Mouse (Mus musculus) heart, postnatal 10 days (tissue): ENCODE data around the gene Olfr1276. TPM values are rescaled to one million over a fixed set of nuclear protein-coding genes. Genes with fewer than 3 reads are reported as not detected.

Experiments used
- DNase-seq, 2 experiments: peaks; one replicate each; pipeline ENCODE4 v3.0.0; 2021
- intact Hi-C: fragments of 180-260 bp; cut with DNase I; formaldehyde crosslinking; loops from one replicate; pipeline ENCODE4 v1.15.1; 2025
- total RNA-seq, 2 experiments: library from RNA; stranded (reverse); gene quantifications; 2 replicates each; pipeline ENCODE4 v1.2.3; 2021

The Olfr1276 gene
- total RNA-seq: not detected

DNA sequence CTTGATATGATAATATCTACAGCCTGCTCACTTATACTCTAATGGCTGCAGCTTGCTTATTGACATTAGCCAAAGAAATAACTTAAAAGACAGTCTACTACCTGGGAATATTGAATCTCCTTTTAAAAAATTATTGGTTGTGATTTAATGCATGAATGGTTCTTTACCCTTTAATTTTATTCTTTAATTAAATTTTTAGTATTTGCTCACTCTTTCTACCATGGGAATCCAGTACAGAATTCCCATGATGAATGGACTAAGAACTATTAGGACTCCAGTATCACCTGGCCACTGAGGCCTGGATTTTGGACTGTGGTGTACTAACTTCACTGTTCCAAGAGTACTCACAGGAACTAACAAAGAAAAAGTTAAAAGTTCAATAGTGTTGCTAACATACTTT, at the start of gene Olfr1276:
Gene Olfr1276 (plus strand): TSS at position 301 of the 400 bp plus-strand sequence.
- intact Hi-C loops: no loop called here
- DNase-seq: no peak

DNA sequence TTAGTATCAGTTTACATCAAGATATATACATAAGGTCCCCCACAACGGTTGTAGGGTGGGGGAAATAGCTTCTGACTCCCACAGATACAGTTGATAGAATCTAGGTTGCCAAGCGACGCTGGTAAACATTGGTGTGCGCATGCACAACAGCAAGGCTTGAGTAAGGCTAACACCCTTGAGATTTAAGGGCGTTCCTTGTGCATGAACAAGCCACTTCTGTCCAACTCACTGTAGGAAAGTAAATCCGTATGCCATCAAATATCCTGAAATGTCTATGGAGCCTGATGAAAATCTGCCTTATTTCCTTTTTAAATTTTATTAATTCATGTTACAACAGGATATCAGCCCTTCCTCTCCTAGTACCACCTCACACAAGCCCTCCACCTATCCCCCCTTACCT, 24.8 kb upstream of the Olfr1276 start, which contains the start of gene 4930430A15Rik:
Gene 4930430A15Rik (minus strand): TSS at position 101 of the 400 bp plus-strand sequence.
- no peak for DNase-seq
- intact Hi-C loops: no loop called here

DNA sequence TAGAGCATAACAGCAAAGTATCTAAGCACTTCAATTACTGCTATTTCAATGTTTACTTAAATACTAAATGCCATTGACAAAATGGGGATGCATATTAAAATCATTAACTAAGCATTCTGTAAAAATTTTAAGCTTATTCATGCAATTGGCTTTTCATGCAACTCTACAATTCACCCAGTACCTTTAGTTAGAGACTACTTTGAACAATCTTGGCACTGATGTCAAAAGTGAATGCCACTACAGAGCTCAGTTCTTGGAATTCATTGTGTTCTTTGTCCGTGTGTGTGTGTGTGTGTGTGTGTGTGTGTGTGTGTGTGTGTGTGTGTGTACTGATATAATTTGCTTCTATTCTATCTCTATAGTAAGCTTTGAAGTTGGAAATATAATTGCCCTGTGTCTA, 19.1 kb upstream of the Olfr1276 start, which contains the start of gene Olfr1275:
Gene Olfr1275 (minus strand): TSS at position 101 of the 400 bp plus-strand sequence.
- intact Hi-C loops: no loop called here
- DNase-seq: no peak

DNA sequence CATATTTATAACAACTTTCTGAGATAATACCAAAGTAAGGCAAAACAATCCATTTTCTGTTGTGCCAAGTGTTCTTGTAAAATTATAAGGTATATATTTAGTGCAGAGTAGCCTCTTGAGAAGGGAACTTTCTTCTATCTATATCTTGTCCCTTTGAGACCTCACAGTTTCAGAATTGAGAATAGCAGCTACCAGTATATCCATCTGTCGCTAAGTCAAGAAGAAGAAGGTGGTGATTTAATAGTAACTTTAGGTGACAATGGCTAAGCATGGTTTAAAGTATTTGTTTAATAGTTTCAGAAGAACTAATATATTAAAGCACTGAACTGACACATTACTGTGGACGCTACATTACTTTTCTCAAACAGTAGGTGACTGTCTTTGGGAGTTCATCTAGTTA, 19.7 kb downstream of the Olfr1276 start, which contains the start of gene Olfr1277:
Gene Olfr1277 (minus strand): TSS at position 101 of the 400 bp plus-strand sequence.
- intact Hi-C loops: no loop called here
- no peak for DNase-seq

DNA sequence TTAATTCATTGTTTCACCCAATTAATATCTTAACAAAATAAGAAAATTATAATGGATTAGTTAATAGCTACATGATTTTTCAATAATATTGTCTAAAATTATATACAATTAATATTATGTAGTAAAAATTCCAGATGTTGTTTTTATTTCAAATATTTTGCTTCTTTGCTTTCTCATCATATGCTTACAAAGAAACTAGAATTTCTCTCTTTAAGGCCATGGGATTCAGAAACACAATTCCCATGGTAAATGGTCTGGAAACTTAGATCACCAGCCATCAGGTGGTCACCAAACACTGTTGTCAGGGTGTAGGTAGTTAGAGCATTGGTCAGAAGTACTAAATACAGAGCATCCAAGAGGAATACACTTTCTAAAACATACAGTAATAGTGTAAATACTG, 35.5 kb downstream of the Olfr1276 start, which contains the start of gene Olfr1278:
Gene Olfr1278 (plus strand): TSS at position 301 of the 400 bp plus-strand sequence.
- intact Hi-C loops: no loop called here
- DNase-seq: no peak

DNA sequence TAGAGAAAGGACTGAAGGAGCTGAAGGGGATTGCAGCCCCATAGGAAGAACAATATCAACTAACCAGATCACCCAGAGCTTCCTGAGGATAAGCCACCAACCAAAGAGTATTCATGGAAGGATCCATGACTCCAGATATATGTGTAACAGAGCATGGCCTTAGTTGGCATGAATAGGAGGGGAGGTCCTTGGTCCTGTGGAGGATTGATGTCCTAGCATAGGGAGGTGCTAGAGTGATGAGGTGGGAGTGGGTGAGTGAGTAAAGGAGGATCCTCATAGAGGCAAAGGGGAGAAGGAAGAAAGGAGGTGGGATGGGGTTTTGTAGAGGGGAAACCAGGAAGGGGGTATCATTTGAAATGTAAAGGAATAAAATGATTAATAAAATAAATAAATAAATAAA, 44.2 kb downstream of the Olfr1276 start:
- intact Hi-C loops: no loop called here
- DNase-seq: no peak

DNA sequence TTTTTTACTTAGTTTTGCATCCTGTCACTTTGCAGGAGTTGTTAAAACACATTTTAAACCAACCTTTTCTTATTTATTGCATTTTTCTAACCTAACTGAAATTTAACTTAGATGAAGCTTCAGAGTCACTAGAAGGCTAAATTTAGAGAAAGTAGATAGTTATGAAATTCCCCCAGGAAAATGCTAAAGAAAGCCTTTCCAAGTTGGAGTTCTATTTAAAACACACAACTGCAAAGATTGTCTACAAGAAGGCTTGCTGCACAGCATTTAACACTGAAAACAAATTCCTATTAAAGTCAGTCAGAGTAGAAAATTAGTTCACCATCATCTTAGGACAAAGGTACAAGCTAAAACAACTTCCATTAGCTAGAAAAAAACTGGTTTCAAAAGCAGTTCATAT, 46.1 kb downstream of the Olfr1276 start, which contains the start of gene Olfr1279:
Gene Olfr1279 (plus strand): TSS at position 262 of the 400 bp plus-strand sequence.
- DNase-seq: no peak
- intact Hi-C loops: no loop called here

Other genes starting within 250 kb of the Olfr1276 start
- not detected for gene Gm13941, start 148.5 kb upstream of the Olfr1276 start, total RNA-seq
- gene Gm15130, start 101.6 kb upstream of the Olfr1276 start, total RNA-seq: not detected
- gene 4930430A15Rik, start 24.9 kb upstream of the Olfr1276 start, total RNA-seq: not detected
- not detected for gene Olfr1275, start 19.2 kb upstream of the Olfr1276 start, total RNA-seq
- gene Olfr1277, start 19.6 kb downstream of the Olfr1276 start, total RNA-seq: not detected
- not detected for gene Olfr1278, start 35.6 kb downstream of the Olfr1276 start, total RNA-seq
- not detected for gene Olfr1279, start 46.1 kb downstream of the Olfr1276 start, total RNA-seq
- not detected for gene Olfr1280, start 59.5 kb downstream of the Olfr1276 start, total RNA-seq
- not detected for gene Olfr1281, start 72.0 kb downstream of the Olfr1276 start, total RNA-seq
- gene Olfr1282, start 81.6 kb downstream of the Olfr1276 start, total RNA-seq: not detected
- gene Olfr1283, start 112.3 kb downstream of the Olfr1276 start, total RNA-seq: not detected
- gene Olfr1284, start 121.0 kb downstream of the Olfr1276 start, total RNA-seq: not detected
- not detected for gene Olfr1286, start 168.6 kb downstream of the Olfr1276 start, total RNA-seq
- gene Olfr1287, start 194.6 kb downstream of the Olfr1276 start, total RNA-seq: not detected
- not detected for gene Olfr1288, start 219.6 kb downstream of the Olfr1276 start, total RNA-seq
- not detected for gene Olfr1289, start 226.3 kb downstream of the Olfr1276 start, total RNA-seq
- not detected for gene Olfr1290, start 239.3 kb downstream of the Olfr1276 start, total RNA-seq
- not detected for gene Olfr1291-ps1, start 242.7 kb downstream of the Olfr1276 start, total RNA-seq